Mouse (Mus musculus) thymus, adult 2 months (tissue): ENCODE results near the gene Tmem138. TPM values are rescaled to one million over a fixed set of nuclear protein-coding genes. Genes with fewer than 3 reads are reported as not detected.

ENCODE experiments used
- DNase-seq: peaks from one replicate; pipeline ENCODE4 v3.0.0; 2021
- H3K27ac ChIP-seq: fragments of 200-500 bp; 2 replicates; pipeline ENCODE4 v1.5.1; 2012; ENCODE audit warnings: low read length, control low read depth; ENCODE audit not compliant: control insufficient read depth, insufficient read depth
- H3K27me3 ChIP-seq: fragments of 200-500 bp; 2 replicates; pipeline ENCODE4 v1.6.1; 2012; ENCODE audit warnings: mild to moderate bottlenecking, low read length, moderate library complexity, mixed read lengths; ENCODE audit not compliant: control insufficient read depth, insufficient read depth
- H3K36me3 ChIP-seq: fragments of 200-500 bp; 2 replicates; pipeline ENCODE4 v1.6.1; 2012; ENCODE audit warnings: mild to moderate bottlenecking, low read length, moderate library complexity; ENCODE audit not compliant: control insufficient read depth, insufficient read depth
- H3K4me1 ChIP-seq: fragments of 200-500 bp; replicated peaks from 2 replicates; pipeline ENCODE4 v1.6.1; 2012; ENCODE audit warnings: low read length; ENCODE audit not compliant: control insufficient read depth, insufficient read depth
- H3K4me3 ChIP-seq: fragments of 200-500 bp; 2 replicates; pipeline ENCODE4 v1.5.1; 2012; ENCODE audit warnings: mild to moderate bottlenecking, low read length, control low read depth, moderate library complexity; ENCODE audit not compliant: control insufficient read depth, insufficient read depth
- CTCF ChIP-seq: fragments of 200-500 bp; IDR thresholded peaks from 2 replicates; pipeline ENCODE4 v1.5.1; 2012; ENCODE audit warnings: mild to moderate bottlenecking, control low read depth, low read length, moderate library complexity, borderline replicate concordance; ENCODE audit not compliant: control insufficient read depth, poor library complexity, insufficient read depth; ENCODE audit errors: extremely low read depth
- POLR2A ChIP-seq: fragments of 200-500 bp; IDR thresholded peaks from 2 replicates; pipeline ENCODE4 v1.6.1; 2012; ENCODE audit warnings: mild to moderate bottlenecking, low read length, control low read depth, moderate library complexity; ENCODE audit not compliant: control insufficient read depth, poor library complexity, insufficient read depth; ENCODE audit errors: extremely low read depth
- WGBS: fragments of 180-500 bp; shearing (Covaris S2); methylation state at CpG from one replicate; pipeline ENCODE4 v1.1.7; 2018; 5-methylcytosine and 5-hydroxymethylcytosine counted together
- polyA plus RNA-seq: library from polyadenylated mRNA; depleted of rRNA; stranded (reverse); fragments of >200 nt; gene quantifications from 2 replicates; pipeline ENCODE4 v1.2.3, GENCODE M21; 2012; rRNA removed

Tmem138 gene
- polyA plus RNA-seq, 1 experiment: 20.6 TPM

- no peak for DNase-seq
- TF ChIP-seq POLR2A (no peak), CTCF (no peak)
- H3K4me3 ChIP-seq: no peak overlapping the region
- no peaks in the 10 kb centered on the region for H3K27me3 ChIP-seq
- no peak overlapping the region for H3K27ac ChIP-seq
- no peaks in the 10 kb centered on the region; the same call in 1 of the 2 replicates for H3K4me1 ChIP-seq
- peaks cover 45% of the 10 kb centered on the region for H3K36me3 ChIP-seq
- 94% methylated on average over 1 of the region's 1 CpGs for WGBS
Measured at GRCm38 (mm10) chr19:10530082-10530481, 47.1 kb downstream of the Tmem138 start.

- peak within 1 kb of the TSS; percentile 96 for H3K4me3 ChIP-seq
- H3K4me1 ChIP-seq: no peaks in the 10 kb centered on the region; the same call in 1 of the 2 replicates
- no peaks in the 10 kb centered on the region for H3K27me3 ChIP-seq
- DNase-seq: no peak
- whole genome bisulfite sequencing: under 1% methylated on average over 11 of the region's 11 CpGs
- peaks cover 11% of the 10 kb centered on the region for H3K36me3 ChIP-seq
- TF ChIP-seq CTCF: no peak
- no peak for TF ChIP-seq POLR2A
- peak within 1 kb of the TSS; percentile 79 for H3K27ac ChIP-seq
Measured at GRCm38 (mm10) chr19:10525910-10526309, 51.3 kb downstream of the Tmem138 start, which contains the start of gene Sdhaf2. Sdhaf2 (minus strand) TSS chr19:10526142.

GRCm38 (mm10) chr19:10525106-10525901 lies 51.9 kb downstream of the Tmem138 start, which contains the start of gene Cpsf7:
Cpsf7 (plus strand) TSS chr19:10525266.
- H3K27me3 ChIP-seq: no peaks in the 10 kb centered on the region
- under 1% methylated on average over 93 of the region's 93 CpGs for WGBS
- peak; percentile 87 for DNase-seq

GRCm38 (mm10) chr19:10524784-10525105 lies 52.4 kb downstream of the Tmem138 start:
- TF ChIP-seq POLR2A: no peak; the same call in 1 of the 2 replicates
- no peak for TF ChIP-seq CTCF
- DNase-seq: no peak
- Histone ChIP-seq H3K27ac (peak overlapping the region; percentile 57; the same call in 1 of the 2 replicates), H3K36me3 (no peaks in the 10 kb centered on the region; the same call in 1 of the 2 replicates), H3K27me3 (no peaks in the 10 kb centered on the region), H3K4me1 (no peaks in the 10 kb centered on the region; the same call in 1 of the 2 replicates), H3K4me3 (peak overlapping the region; percentile 96)
- WGBS: under 1% methylated on average over 19 of the region's 19 CpGs

More at GRCm38 (mm10) chr19:10525106-10525901, 51.9 kb downstream of the Tmem138 start, which contains the start of gene Cpsf7:
- TF ChIP-seq POLR2A (0 out of 2 replicates have a peak, but pooled peaks have one; percentile 58), CTCF (peak; percentile 39; the same call in 1 of the 2 replicates)
- Histone ChIP-seq H3K4me1 (no peaks in the 10 kb centered on the region; the same call in 1 of the 2 replicates), H3K4me3 (peak within 1 kb of the TSS; percentile 96), H3K36me3 (peaks cover 5% of the 10 kb centered on the region), H3K27ac (peak within 1 kb of the TSS; percentile 79)

- Histone ChIP-seq H3K27ac (no peak overlapping the region), H3K27me3 (no peaks in the 10 kb centered on the region), H3K4me3 (no peak overlapping the region), H3K36me3 (no peaks in the 10 kb centered on the region; the same call in 1 of the 2 replicates), H3K4me1 (no peaks in the 10 kb centered on the region; the same call in 1 of the 2 replicates)
- TF ChIP-seq POLR2A (no peak), CTCF (no peak)
- 82% methylated on average over 5 of the region's 5 CpGs for WGBS
- no peak for DNase-seq
Measured at GRCm38 (mm10) chr19:10523483-10524080, 53.6 kb downstream of the Tmem138 start.

- no peak overlapping the region for H3K4me3 ChIP-seq
- 92% methylated on average over 1 of the region's 1 CpGs for WGBS
Measured at GRCm38 (mm10) chr19:10521926-10522325, 55.2 kb downstream of the Tmem138 start.

More at GRCm38 (mm10) chr19:10521926-10522325, 55.2 kb downstream of the Tmem138 start:
- Histone ChIP-seq H3K27me3 (no peaks in the 10 kb centered on the region), H3K4me1 (no peaks in the 10 kb centered on the region; the same call in 1 of the 2 replicates), H3K27ac (no peak overlapping the region), H3K36me3 (peaks cover 7% of the 10 kb centered on the region)
- TF ChIP-seq CTCF (no peak), POLR2A (no peak)
- no peak for DNase-seq

Other genes with a start within 250 kb of the Tmem138 start
- gene Syt7, start 188.3 kb downstream of the Tmem138 start, polyA plus RNA-seq: 1.8 and 2.7 TPM in 2 replicates
- gene Lrrc10b, start 119.9 kb downstream of the Tmem138 start, polyA plus RNA-seq: 0.42 and 0.59 TPM in 2 replicates
- 2.0 and 2.1 TPM in 2 replicates for gene Ppp1r32, start 94.4 kb downstream of the Tmem138 start, polyA plus RNA-seq
- gene Cpsf7, start 52.1 kb downstream of the Tmem138 start, polyA plus RNA-seq: 106 and 113 TPM in 2 replicates
- 42.1 and 42.2 TPM in 2 replicates for gene Sdhaf2, start 51.2 kb downstream of the Tmem138 start, polyA plus RNA-seq
- 14.8 and 22.2 TPM in 2 replicates for gene Tmem216, start 21.1 kb downstream of the Tmem138 start, polyA plus RNA-seq
- gene Cyb561a3, start 190 bp downstream of the Tmem138 start, polyA plus RNA-seq: 87.9 and 93.7 TPM in 2 replicates
- 154 and 156 TPM in 2 replicates for gene Ddb1, start 28.0 kb upstream of the Tmem138 start, polyA plus RNA-seq
- gene Tkfc, start 28.3 kb upstream of the Tmem138 start, polyA plus RNA-seq: 17.3 and 20.2 TPM in 2 replicates
- 3.1 and 4.7 TPM in 2 replicates for gene Vwce, start 56.9 kb upstream of the Tmem138 start, polyA plus RNA-seq
- 0.46 and 0.59 TPM in 2 replicates for gene Pga5, start 100.7 kb upstream of the Tmem138 start, polyA plus RNA-seq
- 38.2 and 40.4 TPM in 2 replicates for gene Vps37c, start 111.4 kb upstream of the Tmem138 start, polyA plus RNA-seq
- 250 and 282 TPM in 2 replicates for gene Cd5, start 161.6 kb upstream of the Tmem138 start, polyA plus RNA-seq